Mouse (Mus musculus): ENCODE measurements around the gene Kcnc3. TPM values are rescaled to one million over a fixed set of nuclear protein-coding genes. Genes with fewer than 3 reads are reported as not detected.

Gene Kcnc3
- total RNA-seq, 1 experiment from 2014 or later = 5.5 TPM

GRCm38 (mm10) chr7:44570989-44571388 is 19.5 kb upstream of the Kcnc3 start:
- DNase-seq = peak; percentile 42

- DNase-seq = no peak
Observed at GRCm38 (mm10) chr7:44571811-44572210, 18.7 kb upstream of the Kcnc3 start.

GRCm38 (mm10) chr7:44572213-44572701 is 18.2 kb upstream of the Kcnc3 start, which contains the start of gene Napsa:
Gene Napsa (plus strand): TSS chr7:44572380.
- peak; percentile 37 for DNase-seq

- DNase-seq = no peak
Observed at GRCm38 (mm10) chr7:44572956-44573484, 17.4 kb upstream of the Kcnc3 start.

GRCm38 (mm10) chr7:44576333-44576844 is 14.1 kb upstream of the Kcnc3 start:
- no peak for DNase-seq

- DNase-seq = no peak
Observed at GRCm38 (mm10) chr7:44581637-44582036, 8.8 kb upstream of the Kcnc3 start.

- DNase-seq = no peak
Observed at GRCm38 (mm10) chr7:44582709-44583108, 7.8 kb upstream of the Kcnc3 start.

- no peak for DNase-seq
Observed at GRCm38 (mm10) chr7:44583146-44583545, 7.3 kb upstream of the Kcnc3 start.

- DNase-seq = no peak
Observed at GRCm38 (mm10) chr7:44584265-44584804, 6.1 kb upstream of the Kcnc3 start.

GRCm38 (mm10) chr7:44584921-44585320 is 5.5 kb upstream of the Kcnc3 start:
- no peak for DNase-seq

GRCm38 (mm10) chr7:44585606-44586005 is 4.9 kb upstream of the Kcnc3 start:
- DNase-seq = no peak

- no peak for DNase-seq
Observed at GRCm38 (mm10) chr7:44586518-44586917, 3.9 kb upstream of the Kcnc3 start.

- DNase-seq = peak; percentile 74
Observed at GRCm38 (mm10) chr7:44586930-44587329, 3.5 kb upstream of the Kcnc3 start.

- DNase-seq = no peak
Observed at GRCm38 (mm10) chr7:44587676-44588075, 2.8 kb upstream of the Kcnc3 start.

- DNase-seq = no peak
Observed at GRCm38 (mm10) chr7:44588338-44588737, 2.1 kb upstream of the Kcnc3 start.

GRCm38 (mm10) chr7:44589149-44589548 is 1.3 kb upstream of the Kcnc3 start:
- peak; percentile 77 for DNase-seq

GRCm38 (mm10) chr7:44589946-44590345 is 518 bp upstream of the Kcnc3 start:
- DNase-seq = no peak

- DNase-seq = peak; percentile 26
Observed at GRCm38 (mm10) chr7:44591348-44592116, 1.1 kb downstream of the Kcnc3 start.

GRCm38 (mm10) chr7:44593051-44593450 is 2.6 kb downstream of the Kcnc3 start:
- no peak for DNase-seq

GRCm38 (mm10) chr7:44593775-44594174 is 3.3 kb downstream of the Kcnc3 start:
- DNase-seq = peak; percentile 93

- DNase-seq = no peak
Observed at GRCm38 (mm10) chr7:44594291-44594690, 3.8 kb downstream of the Kcnc3 start.

GRCm38 (mm10) chr7:44595131-44595561 is 4.7 kb downstream of the Kcnc3 start:
- DNase-seq = no peak

- no peak for DNase-seq
Observed at GRCm38 (mm10) chr7:44596051-44596450, 5.6 kb downstream of the Kcnc3 start.
